Mouse (Mus musculus): ENCODE results near the gene Olfr67. TPM values are rescaled to one million over a fixed set of nuclear protein-coding genes. Genes with fewer than 3 reads are reported as not detected.
"Not testable (repeated sequence)": the region's sequence is repeated elsewhere in the genome, so short reads cannot be mapped to it uniquely, and the experiment has no call there.

Olfr67 gene
- 0.03 TPM in 1 of 2 replicates, not detected in the other for polyA plus RNA-seq (2012; rRNA removed)
- polyA plus RNA-seq (2014; fragmentation: Nextera tagmentation; extraction: Ambion mirVana), result not detected in 2 replicates

DNA sequence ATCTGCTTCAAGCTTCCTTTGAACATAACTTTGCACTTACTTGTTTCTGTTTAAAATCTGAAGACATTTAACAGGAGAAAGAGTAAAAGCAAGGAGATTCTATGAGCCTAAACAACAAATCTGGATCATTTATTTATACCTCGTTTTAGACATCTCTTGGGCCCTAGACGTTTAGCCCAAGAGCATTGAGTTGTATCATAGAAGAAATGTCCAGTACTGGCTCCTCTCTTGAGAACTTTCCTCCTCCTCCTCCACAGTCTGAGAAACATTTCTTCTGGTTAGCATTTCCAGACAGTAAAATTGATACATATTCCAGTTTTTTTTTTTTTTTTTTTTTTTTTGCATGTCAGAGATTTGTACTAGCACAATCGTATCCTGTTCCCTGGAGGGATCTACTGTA lies at the start of gene Olfr67:
TSS of gene Olfr67 (minus strand) at position 101 of the 400 bp plus-strand sequence.
- DNase-seq (ENCODE audit: low spot score), result no peak
- Histone ChIP-seq H3K36me3 (ENCODE audit: control insufficient read depth, insufficient read depth, low read length) (no peaks in the 10 kb centered on the region), H3K4me2 (replicated peaks; ENCODE audit: low read depth, low read length, severe bottlenecking) (no peak within 1 kb of the TSS), H3K27me3 (ENCODE audit: control insufficient read depth, insufficient read depth, low read length) (no peaks in the 10 kb centered on the region), H3K9ac (ENCODE audit: low read depth, low read length, severe bottlenecking) (no peak within 1 kb of the TSS), H3K27ac (replicated peaks; ENCODE audit: low read depth, low read length) (no peak within 1 kb of the TSS), H3K4me3 (replicated peaks; ENCODE audit: low read length) (no peak within 1 kb of the TSS), H3K4me1 (ENCODE audit: control insufficient read depth, insufficient read depth, low read length) (no peaks in the 10 kb centered on the region), H3K9me3 (ENCODE audit: control insufficient read depth, low read length) (no peaks in the 10 kb centered on the region)
- WGBS, result 69% methylated on average over 3 of the region's 3 CpGs
- no peak for TF ChIP-seq POLR2A (IDR thresholded peaks at IDR 0.05; ENCODE audit: borderline replicate concordance, extremely low read depth, insufficient read depth, insufficient read length)
- ATAC-seq (ENCODE audit: low FRiP score, low read depth), result no peak

GRCm38 (mm10) chr7:103840268-103840667 lies 48.6 kb upstream of the Olfr67 start, which contains the start of gene Hbb-bh2:
Gene Hbb-bh2, minus strand, starts transcription at chr7:103840520.
- Histone ChIP-seq H3K27me3 (ENCODE audit: control insufficient read depth, insufficient read depth, low read length) (no peaks in the 10 kb centered on the region), H3K4me3 (replicated peaks; ENCODE audit: low read length) (no peak within 1 kb of the TSS), H3K9ac (ENCODE audit: low read depth, low read length, severe bottlenecking) (no peak within 1 kb of the TSS), H3K4me2 (replicated peaks; ENCODE audit: low read depth, low read length, severe bottlenecking) (no peak within 1 kb of the TSS), H3K27ac (replicated peaks; ENCODE audit: low read depth, low read length) (no peak within 1 kb of the TSS), H3K36me3 (ENCODE audit: control insufficient read depth, insufficient read depth, low read length) (no peaks in the 10 kb centered on the region), H3K9me3 (ENCODE audit: control insufficient read depth, low read length) (no peaks in the 10 kb centered on the region), H3K4me1 (ENCODE audit: control insufficient read depth, insufficient read depth, low read length) (no peaks in the 10 kb centered on the region)
- TF ChIP-seq POLR2A (IDR thresholded peaks at IDR 0.05; ENCODE audit: borderline replicate concordance, extremely low read depth, insufficient read depth, insufficient read length), result no peak
- no peak for ATAC-seq (ENCODE audit: low FRiP score, low read depth)
- DNase-seq (ENCODE audit: low spot score), result no peak
- WGBS, result 77% methylated on average over 3 of the region's 3 CpGs

DNA sequence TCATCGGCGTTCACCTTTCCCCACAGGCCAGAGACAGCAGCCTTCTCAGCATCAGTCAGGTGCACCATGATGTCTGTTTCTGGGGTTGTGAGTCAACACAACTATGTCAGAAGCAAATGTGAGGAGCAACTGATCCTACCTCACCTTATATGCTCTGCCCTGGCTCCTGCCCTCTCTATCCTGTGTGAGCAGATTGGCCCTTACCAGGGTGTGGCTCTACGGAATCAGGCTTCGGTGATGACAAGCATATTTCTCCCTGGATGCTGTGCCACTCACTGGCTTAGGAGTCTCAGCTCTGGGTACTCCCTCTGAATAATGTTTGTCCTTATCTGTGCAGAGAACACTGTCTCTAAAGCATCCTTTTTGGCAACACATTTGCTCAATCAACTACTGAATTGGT lies 36.2 kb upstream of the Olfr67 start, which contains the start of gene Hbb-bs:
TSS of gene Hbb-bs (minus strand) at position 289 of the 400 bp plus-strand sequence.
- ATAC-seq (ENCODE audit: low FRiP score, low read depth), result no peak
- Histone ChIP-seq H3K27ac (replicated peaks; ENCODE audit: low read depth, low read length) (no peak within 1 kb of the TSS), H3K9ac (ENCODE audit: low read depth, low read length, severe bottlenecking) (no peak within 1 kb of the TSS), H3K36me3 (ENCODE audit: control insufficient read depth, insufficient read depth, low read length) (no peaks in the 10 kb centered on the region), H3K27me3 (ENCODE audit: control insufficient read depth, insufficient read depth, low read length) (no peaks in the 10 kb centered on the region), H3K4me1 (ENCODE audit: control insufficient read depth, insufficient read depth, low read length) (no peaks in the 10 kb centered on the region), H3K4me2 (replicated peaks; ENCODE audit: low read depth, low read length, severe bottlenecking) (no peak within 1 kb of the TSS), H3K9me3 (ENCODE audit: control insufficient read depth, low read length) (no peaks in the 10 kb centered on the region), H3K4me3 (replicated peaks; ENCODE audit: low read length) (no peak within 1 kb of the TSS)
- DNase-seq (ENCODE audit: low spot score), result no peak
- no peak for TF ChIP-seq POLR2A (IDR thresholded peaks at IDR 0.05; ENCODE audit: borderline replicate concordance, extremely low read depth, insufficient read depth, insufficient read length)
- WGBS, result 90% methylated on average over 4 of the region's 4 CpGs

GRCm38 (mm10) chr7:103827139-103827538 lies 35.5 kb upstream of the Olfr67 start:
- not testable (repeated sequence) for H3K9me3 ChIP-seq (ENCODE audit: control insufficient read depth, low read length); H3K9ac ChIP-seq (ENCODE audit: low read depth, low read length, severe bottlenecking); ATAC-seq (ENCODE audit: low FRiP score, low read depth); H3K36me3 ChIP-seq (ENCODE audit: control insufficient read depth, insufficient read depth, low read length); H3K4me2 ChIP-seq (replicated peaks; ENCODE audit: low read depth, low read length, severe bottlenecking); H3K4me3 ChIP-seq (replicated peaks; ENCODE audit: low read length); H3K27ac ChIP-seq (replicated peaks; ENCODE audit: low read depth, low read length); H3K4me1 ChIP-seq (ENCODE audit: control insufficient read depth, insufficient read depth, low read length); DNase-seq (ENCODE audit: low spot score); H3K27me3 ChIP-seq (ENCODE audit: control insufficient read depth, insufficient read depth, low read length)
- no CpG with 5 or more reads among the region's 2 CpGs for WGBS

GRCm38 (mm10) chr7:103826255-103826887 lies 34.8 kb upstream of the Olfr67 start:
- Histone ChIP-seq H3K36me3 (ENCODE audit: control insufficient read depth, insufficient read depth, low read length) (no peaks in the 10 kb centered on the region), H3K27ac (replicated peaks; ENCODE audit: low read depth, low read length) (no peak overlapping the region), H3K9me3 (ENCODE audit: control insufficient read depth, low read length) (no peaks in the 10 kb centered on the region), H3K9ac (ENCODE audit: low read depth, low read length, severe bottlenecking) (no peak overlapping the region), H3K4me1 (ENCODE audit: control insufficient read depth, insufficient read depth, low read length) (no peaks in the 10 kb centered on the region), H3K4me2 (replicated peaks; ENCODE audit: low read depth, low read length, severe bottlenecking) (no peak overlapping the region), H3K4me3 (replicated peaks; ENCODE audit: low read length) (no peak overlapping the region), H3K27me3 (ENCODE audit: control insufficient read depth, insufficient read depth, low read length) (no peaks in the 10 kb centered on the region)
- no peak for ATAC-seq (ENCODE audit: low FRiP score, low read depth)
- TF ChIP-seq POLR2A (IDR thresholded peaks at IDR 0.05; ENCODE audit: borderline replicate concordance, extremely low read depth, insufficient read depth, insufficient read length), result no peak
- WGBS, result 74% methylated on average over 3 of the region's 3 CpGs
- no peak for DNase-seq (ENCODE audit: low spot score)

Data from limb, embryonic 14.5 days (tissue).